Mouse (Mus musculus): ENCODE measurements around the gene Map3k5.

The Map3k5 gene

GRCm38 (mm10) chr10:20058841-20059240 lies 124.6 kb downstream of the Map3k5 start:
- DNase-seq (ENCODE audit: low read depth, low spot score): peak; percentile 58
- H3K36me3 ChIP-seq (ENCODE audit: control insufficient read depth, insufficient read depth, low read length, poor library complexity, severe bottlenecking): peaks cover 5% of the 10 kb centered on the region; the same call in 1 of the 2 replicates
- no peaks in the 10 kb centered on the region for H3K27me3 ChIP-seq (ENCODE audit: control insufficient read depth, insufficient read depth, low read length, poor library complexity, severe bottlenecking)

- peak; percentile 63 for DNase-seq (ENCODE audit: low read depth, low spot score)
- Histone ChIP-seq H3K27me3 (ENCODE audit: control insufficient read depth, insufficient read depth, low read length, poor library complexity, severe bottlenecking) (no peaks in the 10 kb centered on the region), H3K36me3 (ENCODE audit: control insufficient read depth, insufficient read depth, low read length, poor library complexity, severe bottlenecking) (peaks cover 5% of the 10 kb centered on the region; the same call in 1 of the 2 replicates)
These were observed 126.2 kb downstream of the Map3k5 start for GRCm38 (mm10) chr10:20060320-20060970.

- Histone ChIP-seq H3K27me3 (ENCODE audit: control insufficient read depth, insufficient read depth, low read length, poor library complexity, severe bottlenecking) (no peaks in the 10 kb centered on the region), H3K36me3 (ENCODE audit: control insufficient read depth, insufficient read depth, low read length, poor library complexity, severe bottlenecking) (peaks cover 3% of the 10 kb centered on the region; the same call in 1 of the 2 replicates)
- no peak for DNase-seq (ENCODE audit: low read depth, low spot score)
These were observed 130.4 kb downstream of the Map3k5 start for GRCm38 (mm10) chr10:20064556-20065207.

GRCm38 (mm10) chr10:20066069-20066665 lies 131.9 kb downstream of the Map3k5 start:
- peaks cover 8% of the 10 kb centered on the region for H3K36me3 ChIP-seq (ENCODE audit: control insufficient read depth, insufficient read depth, low read length, poor library complexity, severe bottlenecking)
- DNase-seq (ENCODE audit: low read depth, low spot score): no peak
- no peaks in the 10 kb centered on the region for H3K27me3 ChIP-seq (ENCODE audit: control insufficient read depth, insufficient read depth, low read length, poor library complexity, severe bottlenecking)

GRCm38 (mm10) chr10:20069771-20070460 lies 135.6 kb downstream of the Map3k5 start:
- H3K27me3 ChIP-seq (ENCODE audit: control insufficient read depth, insufficient read depth, low read length, poor library complexity, severe bottlenecking): no peaks in the 10 kb centered on the region
- DNase-seq (ENCODE audit: low read depth, low spot score): no peak
- H3K36me3 ChIP-seq (ENCODE audit: control insufficient read depth, insufficient read depth, low read length, poor library complexity, severe bottlenecking): peaks cover 8% of the 10 kb centered on the region

- no peak for DNase-seq (ENCODE audit: low read depth, low spot score)
- Histone ChIP-seq H3K27me3 (ENCODE audit: control insufficient read depth, insufficient read depth, low read length, poor library complexity, severe bottlenecking) (no peaks in the 10 kb centered on the region), H3K36me3 (ENCODE audit: control insufficient read depth, insufficient read depth, low read length, poor library complexity, severe bottlenecking) (peaks cover 8% of the 10 kb centered on the region)
These were observed 136.4 kb downstream of the Map3k5 start for GRCm38 (mm10) chr10:20070576-20071109.

GRCm38 (mm10) chr10:20071716-20072115 lies 137.4 kb downstream of the Map3k5 start:
- DNase-seq (ENCODE audit: low read depth, low spot score): no peak
- Histone ChIP-seq H3K36me3 (ENCODE audit: control insufficient read depth, insufficient read depth, low read length, poor library complexity, severe bottlenecking) (peaks cover 8% of the 10 kb centered on the region), H3K27me3 (ENCODE audit: control insufficient read depth, insufficient read depth, low read length, poor library complexity, severe bottlenecking) (no peaks in the 10 kb centered on the region)

- Histone ChIP-seq H3K27me3 (ENCODE audit: control insufficient read depth, insufficient read depth, low read length, poor library complexity, severe bottlenecking) (no peaks in the 10 kb centered on the region), H3K36me3 (ENCODE audit: control insufficient read depth, insufficient read depth, low read length, poor library complexity, severe bottlenecking) (peaks cover 9% of the 10 kb centered on the region)
- DNase-seq (ENCODE audit: low read depth, low spot score): peak; percentile 85
These were observed 139.1 kb downstream of the Map3k5 start for GRCm38 (mm10) chr10:20073236-20073893.

GRCm38 (mm10) chr10:20076541-20077469 lies 142.5 kb downstream of the Map3k5 start:
- Histone ChIP-seq H3K36me3 (ENCODE audit: control insufficient read depth, insufficient read depth, low read length, poor library complexity, severe bottlenecking) (peaks cover 10% of the 10 kb centered on the region; the same call in 1 of the 2 replicates), H3K27me3 (ENCODE audit: control insufficient read depth, insufficient read depth, low read length, poor library complexity, severe bottlenecking) (no peaks in the 10 kb centered on the region)
- DNase-seq (ENCODE audit: low read depth, low spot score): no peak

- Histone ChIP-seq H3K27me3 (ENCODE audit: control insufficient read depth, insufficient read depth, low read length, poor library complexity, severe bottlenecking) (no peaks in the 10 kb centered on the region), H3K36me3 (ENCODE audit: control insufficient read depth, insufficient read depth, low read length, poor library complexity, severe bottlenecking) (peaks cover 12% of the 10 kb centered on the region; the same call in 1 of the 2 replicates)
- no peak for DNase-seq (ENCODE audit: low read depth, low spot score)
These were observed 144.1 kb downstream of the Map3k5 start for GRCm38 (mm10) chr10:20078350-20078749.

- Histone ChIP-seq H3K27me3 (ENCODE audit: control insufficient read depth, insufficient read depth, low read length, poor library complexity, severe bottlenecking) (no peaks in the 10 kb centered on the region), H3K36me3 (ENCODE audit: control insufficient read depth, insufficient read depth, low read length, poor library complexity, severe bottlenecking) (peaks cover 2% of the 10 kb centered on the region; the same call in 1 of the 2 replicates)
- DNase-seq (ENCODE audit: low read depth, low spot score): no peak
These were observed 153.6 kb downstream of the Map3k5 start for GRCm38 (mm10) chr10:20087841-20088240.

GRCm38 (mm10) chr10:20089026-20089425 lies 154.8 kb downstream of the Map3k5 start:
- H3K36me3 ChIP-seq (ENCODE audit: control insufficient read depth, insufficient read depth, low read length, poor library complexity, severe bottlenecking): no peaks in the 10 kb centered on the region; the same call in 1 of the 2 replicates
- DNase-seq (ENCODE audit: low read depth, low spot score): no peak

GRCm38 (mm10) chr10:20090171-20090570 lies 155.9 kb downstream of the Map3k5 start:
- DNase-seq (ENCODE audit: low read depth, low spot score): no peak
- H3K36me3 ChIP-seq (ENCODE audit: control insufficient read depth, insufficient read depth, low read length, poor library complexity, severe bottlenecking): no peaks in the 10 kb centered on the region
- no peaks in the 10 kb centered on the region for H3K27me3 ChIP-seq (ENCODE audit: control insufficient read depth, insufficient read depth, low read length, poor library complexity, severe bottlenecking)

More at GRCm38 (mm10) chr10:20089026-20089425, 154.8 kb downstream of the Map3k5 start:
- no peaks in the 10 kb centered on the region for H3K27me3 ChIP-seq (ENCODE audit: control insufficient read depth, insufficient read depth, low read length, poor library complexity, severe bottlenecking)

All from splenic B cell, adult 2 months (primary cell).